Mouse (Mus musculus): ENCODE data around the gene Megf9.

Megf9 gene

GRCm38 (mm10) chr4:70523346-70523745, 11.4 kb downstream of the Megf9 start:
- no peak for DNase-seq (ENCODE audit: low read depth)

- no peak for DNase-seq (ENCODE audit: low read depth)
These were observed 13.1 kb downstream of the Megf9 start for GRCm38 (mm10) chr4:70521506-70522292.

GRCm38 (mm10) chr4:70517646-70518045, 17.1 kb downstream of the Megf9 start:
- DNase-seq (ENCODE audit: low read depth) = no peak

- DNase-seq (ENCODE audit: low read depth) = no peak
These were observed 18.5 kb downstream of the Megf9 start for GRCm38 (mm10) chr4:70516289-70516688.

- no peak for DNase-seq (ENCODE audit: low read depth)
These were observed 19.3 kb downstream of the Megf9 start for GRCm38 (mm10) chr4:70515514-70515913.

- no peak for DNase-seq (ENCODE audit: low read depth)
These were observed 24.8 kb downstream of the Megf9 start for GRCm38 (mm10) chr4:70509987-70510386.

- no peak for DNase-seq (ENCODE audit: low read depth)
These were observed 25.2 kb downstream of the Megf9 start for GRCm38 (mm10) chr4:70509565-70509964.

GRCm38 (mm10) chr4:70508207-70508606, 26.6 kb downstream of the Megf9 start:
- no peak for DNase-seq (ENCODE audit: low read depth)

GRCm38 (mm10) chr4:70505951-70506350, 28.8 kb downstream of the Megf9 start:
- DNase-seq (ENCODE audit: low read depth) = no peak

GRCm38 (mm10) chr4:70503827-70504226, 31.0 kb downstream of the Megf9 start:
- DNase-seq (ENCODE audit: low read depth) = no peak

GRCm38 (mm10) chr4:70499285-70499684, 35.5 kb downstream of the Megf9 start:
- DNase-seq (ENCODE audit: low read depth) = no peak

- no peak for DNase-seq (ENCODE audit: low read depth)
These were observed 37.8 kb downstream of the Megf9 start for GRCm38 (mm10) chr4:70496978-70497377.

GRCm38 (mm10) chr4:70489792-70490191, 45.0 kb downstream of the Megf9 start:
- DNase-seq (ENCODE audit: low read depth) = no peak

GRCm38 (mm10) chr4:70488415-70488814, 46.4 kb downstream of the Megf9 start:
- DNase-seq (ENCODE audit: low read depth) = no peak

GRCm38 (mm10) chr4:70484134-70484533, 50.7 kb downstream of the Megf9 start:
- DNase-seq (ENCODE audit: low read depth) = no peak

- no peak for DNase-seq (ENCODE audit: low read depth)
These were observed 52.9 kb downstream of the Megf9 start for GRCm38 (mm10) chr4:70481931-70482330.

GRCm38 (mm10) chr4:70471398-70471797, 63.4 kb downstream of the Megf9 start:
- no peak for DNase-seq (ENCODE audit: low read depth)

- no peak for DNase-seq (ENCODE audit: low read depth)
These were observed 68.7 kb downstream of the Megf9 start for GRCm38 (mm10) chr4:70465921-70466689.

GRCm38 (mm10) chr4:70463302-70463701, 71.5 kb downstream of the Megf9 start:
- no peak for DNase-seq (ENCODE audit: low read depth)

- DNase-seq (ENCODE audit: low read depth) = no peak
These were observed 73.4 kb downstream of the Megf9 start for GRCm38 (mm10) chr4:70461416-70461815.

- DNase-seq (ENCODE audit: low read depth) = no peak
These were observed 82.6 kb downstream of the Megf9 start for GRCm38 (mm10) chr4:70452161-70452560.

- DNase-seq (ENCODE audit: low read depth) = peak; percentile 23
These were observed 83.0 kb downstream of the Megf9 start for GRCm38 (mm10) chr4:70451750-70452149.

- DNase-seq (ENCODE audit: low read depth) = no peak
These were observed 85.1 kb downstream of the Megf9 start for GRCm38 (mm10) chr4:70449668-70450067.
